Mouse (Mus musculus): ENCODE measurements around the gene C1galt1. TPM values are rescaled to one million over a fixed set of nuclear protein-coding genes. Genes with fewer than 3 reads are reported as not detected.

The C1galt1 gene
- polyA plus RNA-seq (2014; fragmentation: Nextera tagmentation; extraction: Ambion mirVana), result 4.7 and 5.6 TPM in 2 replicates

- peak within 1 kb of the TSS; percentile 87 for H3K9ac ChIP-seq
- TF ChIP-seq CTCF (IDR thresholded peaks at IDR 0.05; ENCODE audit: low read depth), result no peak
- no peaks in the 10 kb centered on the region for H3K27me3 ChIP-seq (ENCODE audit: insufficient read depth, low read length)
- H3K4me3 ChIP-seq (ENCODE audit: low read depth, low read length), result peak within 1 kb of the TSS; percentile 78
- peak within 1 kb of the TSS; percentile 94 for H3K27ac ChIP-seq (ENCODE audit: low read depth)
- peaks cover 5% of the 10 kb centered on the region; the same call in 1 of the 2 replicates for H3K4me1 ChIP-seq (ENCODE audit: insufficient read depth)
- no peaks in the 10 kb centered on the region for H3K36me3 ChIP-seq (ENCODE audit: insufficient read depth)
- peak; percentile 81 for ATAC-seq (ENCODE audit: insufficient read depth)
- WGBS, result under 1% methylated on average over 60 of the region's 93 CpGs
- H3K4me2 ChIP-seq, result peak within 1 kb of the TSS; percentile 69
- H3K9me3 ChIP-seq (ENCODE audit: low read depth, low read length), result no peaks in the 10 kb centered on the region
- peak; percentile 58 for DNase-seq
Observed at GRCm38 (mm10) chr6:7844802-7845679, at the start of gene C1galt1. Gene C1galt1 (plus strand): TSS chr6:7844842.

- no peaks in the 10 kb centered on the region for H3K27me3 ChIP-seq (ENCODE audit: insufficient read depth, low read length)
- DNase-seq (peak; percentile 21), ATAC-seq (ENCODE audit: insufficient read depth) (no peak)
- H3K9ac ChIP-seq, result no peak overlapping the region
- no peak overlapping the region for H3K4me3 ChIP-seq (ENCODE audit: low read depth, low read length)
- H3K4me1 ChIP-seq (ENCODE audit: insufficient read depth), result no peaks in the 10 kb centered on the region
- no peaks in the 10 kb centered on the region for H3K9me3 ChIP-seq (ENCODE audit: low read depth, low read length)
- no peak for TF ChIP-seq CTCF (IDR thresholded peaks at IDR 0.05; ENCODE audit: low read depth)
- H3K27ac ChIP-seq (ENCODE audit: low read depth), result no peak overlapping the region
- no peaks in the 10 kb centered on the region for H3K36me3 ChIP-seq (ENCODE audit: insufficient read depth)
- no peak overlapping the region for H3K4me2 ChIP-seq
- WGBS, result 70% methylated on average over 6 of the region's 6 CpGs
Observed at GRCm38 (mm10) chr6:7799969-7800368, 44.7 kb upstream of the C1galt1 start.

GRCm38 (mm10) chr6:7803765-7804542 is 40.7 kb upstream of the C1galt1 start:
- no peak overlapping the region for H3K9ac ChIP-seq
- H3K9me3 ChIP-seq (ENCODE audit: low read depth, low read length), result no peaks in the 10 kb centered on the region
- no peaks in the 10 kb centered on the region for H3K27me3 ChIP-seq (ENCODE audit: insufficient read depth, low read length)
- DNase-seq (no peak), ATAC-seq (ENCODE audit: insufficient read depth) (peak; percentile 44; the same call in 1 of the 2 replicates)
- H3K4me2 ChIP-seq, result no peak overlapping the region
- H3K36me3 ChIP-seq (ENCODE audit: insufficient read depth), result no peaks in the 10 kb centered on the region
- no peak overlapping the region for H3K4me3 ChIP-seq (ENCODE audit: low read depth, low read length)
- H3K27ac ChIP-seq (ENCODE audit: low read depth), result no peak overlapping the region
- no peak for TF ChIP-seq CTCF (IDR thresholded peaks at IDR 0.05; ENCODE audit: low read depth)
- H3K4me1 ChIP-seq (ENCODE audit: insufficient read depth), result no peaks in the 10 kb centered on the region
- 61% methylated on average over 9 of the region's 9 CpGs for WGBS

- H3K4me1 ChIP-seq (ENCODE audit: insufficient read depth), result no peaks in the 10 kb centered on the region
- WGBS, result 26% methylated on average over 2 of the region's 2 CpGs
- H3K9me3 ChIP-seq (ENCODE audit: low read depth, low read length), result no peaks in the 10 kb centered on the region
- no peak overlapping the region for H3K9ac ChIP-seq
- no peaks in the 10 kb centered on the region for H3K36me3 ChIP-seq (ENCODE audit: insufficient read depth)
- no peak for TF ChIP-seq CTCF (IDR thresholded peaks at IDR 0.05; ENCODE audit: low read depth)
- no peak overlapping the region for H3K4me2 ChIP-seq
- ATAC-seq (ENCODE audit: insufficient read depth) (no peak), DNase-seq (no peak)
- no peaks in the 10 kb centered on the region for H3K27me3 ChIP-seq (ENCODE audit: insufficient read depth, low read length)
- H3K4me3 ChIP-seq (ENCODE audit: low read depth, low read length), result no peak overlapping the region
- H3K27ac ChIP-seq (ENCODE audit: low read depth), result no peak overlapping the region
Observed at GRCm38 (mm10) chr6:7814146-7814545, 30.5 kb upstream of the C1galt1 start.

- WGBS, result 87% methylated on average over 5 of the region's 5 CpGs
- Histone ChIP-seq H3K27me3 (ENCODE audit: insufficient read depth, low read length) (no peaks in the 10 kb centered on the region), H3K9ac (no peak overlapping the region), H3K4me1 (ENCODE audit: insufficient read depth) (no peaks in the 10 kb centered on the region), H3K27ac (ENCODE audit: low read depth) (no peak overlapping the region), H3K4me2 (no peak overlapping the region), H3K36me3 (ENCODE audit: insufficient read depth) (no peaks in the 10 kb centered on the region), H3K9me3 (ENCODE audit: low read depth, low read length) (no peaks in the 10 kb centered on the region), H3K4me3 (ENCODE audit: low read depth, low read length) (no peak overlapping the region)
- DNase-seq, result no peak
- no peak for TF ChIP-seq CTCF (IDR thresholded peaks at IDR 0.05; ENCODE audit: low read depth)
- no peak for ATAC-seq (ENCODE audit: insufficient read depth)
Observed at GRCm38 (mm10) chr6:7816233-7816632, 28.4 kb upstream of the C1galt1 start.

GRCm38 (mm10) chr6:7822688-7823087 is 22.0 kb upstream of the C1galt1 start:
- H3K27ac ChIP-seq (ENCODE audit: low read depth), result no peak overlapping the region
- no peaks in the 10 kb centered on the region for H3K9me3 ChIP-seq (ENCODE audit: low read depth, low read length)
- DNase-seq, result no peak
- WGBS, result 58% methylated on average over 6 of the region's 6 CpGs
- TF ChIP-seq CTCF (IDR thresholded peaks at IDR 0.05; ENCODE audit: low read depth), result no peak
- no peak for ATAC-seq (ENCODE audit: insufficient read depth)
- no peak overlapping the region for H3K4me3 ChIP-seq (ENCODE audit: low read depth, low read length)
- no peak overlapping the region for H3K4me2 ChIP-seq
- no peaks in the 10 kb centered on the region for H3K27me3 ChIP-seq (ENCODE audit: insufficient read depth, low read length)
- H3K36me3 ChIP-seq (ENCODE audit: insufficient read depth), result no peaks in the 10 kb centered on the region
- H3K4me1 ChIP-seq (ENCODE audit: insufficient read depth), result no peaks in the 10 kb centered on the region
- H3K9ac ChIP-seq, result no peak overlapping the region

- H3K9ac ChIP-seq, result no peak overlapping the region
- H3K27me3 ChIP-seq (ENCODE audit: insufficient read depth, low read length), result no peaks in the 10 kb centered on the region
- H3K4me1 ChIP-seq (ENCODE audit: insufficient read depth), result no peaks in the 10 kb centered on the region
- no peak for DNase-seq
- no peaks in the 10 kb centered on the region for H3K36me3 ChIP-seq (ENCODE audit: insufficient read depth)
- H3K27ac ChIP-seq (ENCODE audit: low read depth), result no peak overlapping the region
- no peak for ATAC-seq (ENCODE audit: insufficient read depth)
- no peak overlapping the region for H3K4me2 ChIP-seq
- 71% methylated on average over 8 of the region's 8 CpGs for WGBS
- H3K4me3 ChIP-seq (ENCODE audit: low read depth, low read length), result no peak overlapping the region
- no peaks in the 10 kb centered on the region for H3K9me3 ChIP-seq (ENCODE audit: low read depth, low read length)
- TF ChIP-seq CTCF (IDR thresholded peaks at IDR 0.05; ENCODE audit: low read depth), result no peak
Observed at GRCm38 (mm10) chr6:7830793-7831192, 13.8 kb upstream of the C1galt1 start.

Measured in lung, embryonic 14.5 days (tissue).